Comparison of ENCODE assay signal across 21 mouse cellular contexts in genomic region chr7:75049751-75050150, GRCm38 (mm10).
DNase-seq lines count a peak whose midpoint lies in the region; ATAC-seq lines count a peak whose summit lies in the region.
"Had no signal": no experiment of that assay in that cellular context is flagged by ENCODE, and none has a peak within 500 bp of the region (broad histone marks: within the 10 kb centered on the region; RNA-seq: fewer than 3 reads in every experiment).

No protein-coding gene starts in this region.

- no peak overlapping the region for H3K4me3 ChIP-seq in heart, embryonic 11.5 days (ENCODE audit: low read depth, low read length)
- H3K4me3 ChIP-seq: forebrain, embryonic 13.5 days; hindbrain, embryonic 15.5 days; layer of hippocampus, adult 2 months; limb, embryonic 10.5 days; liver, embryonic 15.5 days; midbrain, embryonic 10.5 days; neural tube, embryonic 15.5 days had no signal

- H3K9ac ChIP-seq in heart, embryonic 11.5 days (ENCODE audit: low read depth, low read length), result no peak overlapping the region
- H3K9ac ChIP-seq: forebrain, embryonic 13.5 days; hindbrain, embryonic 15.5 days; liver, embryonic 15.5 days; neural tube, embryonic 15.5 days had no signal

- no peak for ATAC-seq in heart, embryonic 11.5 days (replicated peaks; ENCODE audit: insufficient number of reproducible peaks, low FRiP score, low TSS enrichment)
- ATAC-seq: CD4-positive, CD25-positive, alpha-beta regulatory T cell, adult 4 months; forebrain, embryonic 13.5 days had no signal

- H3K27ac ChIP-seq in heart, embryonic 11.5 days (ENCODE audit: low read depth, low read length), result no peak overlapping the region
- H3K27ac ChIP-seq: forebrain, embryonic 13.5 days; hindbrain, embryonic 15.5 days; layer of hippocampus, adult 2 months; limb, embryonic 10.5 days; liver, embryonic 15.5 days; midbrain, embryonic 10.5 days; neural tube, embryonic 15.5 days had no signal

- no peaks in the 10 kb centered on the region for H3K9me3 ChIP-seq in heart, embryonic 11.5 days (replicated peaks; ENCODE audit: control insufficient read depth, low read length)
- H3K9me3 ChIP-seq: forebrain, embryonic 13.5 days; hindbrain, embryonic 15.5 days; limb, embryonic 10.5 days; liver, embryonic 15.5 days; midbrain, embryonic 10.5 days; neural tube, embryonic 15.5 days had no signal

- no peaks in the 10 kb centered on the region for H3K36me3 ChIP-seq in heart, embryonic 11.5 days (ENCODE audit: control insufficient read depth, insufficient read depth, low read length)
- H3K36me3 ChIP-seq: hindbrain, embryonic 15.5 days; limb, embryonic 10.5 days; liver, embryonic 15.5 days; midbrain, embryonic 10.5 days; neural tube, embryonic 15.5 days had no signal

- 69% methylated on average over 5 of the region's 5 CpGs for WGBS in heart, embryonic 11.5 days (ENCODE audit: insufficient replicate concordance)

- H3K4me2 ChIP-seq in heart, embryonic 11.5 days, result no peak overlapping the region
- H3K4me2 ChIP-seq: forebrain, embryonic 13.5 days; hindbrain, embryonic 15.5 days; liver, embryonic 15.5 days; neural tube, embryonic 15.5 days had no signal

- DNase-seq in heart, adult 8-10 months (ENCODE audit: low spot score), result peak; percentile 13
- peak; percentile 1 for DNase-seq in kidney, postnatal 14 days
- no peak for DNase-seq in kidney, adult 9 months
- peak; percentile 1 to 2 for DNase-seq in heart, adult 9 months (ENCODE audit: low spot score in 2 of 2)
- peak; percentile 18 for DNase-seq in lung, postnatal 10 days
- no peak for DNase-seq in right cerebral cortex, adult 18-20 months
- DNase-seq: adrenal gland, postnatal 25 days; cerebellum, adult 9-10 months; gastrocnemius, postnatal 36 days; liver; thymus, adult 18-20 months; thymus, postnatal 36 days had no signal

- 0 out of 2 replicates have a peak, but pooled peaks cover 2% of the 10 kb centered on the region for H3K4me1 ChIP-seq in heart, embryonic 11.5 days (ENCODE audit: control insufficient read depth, insufficient read depth, low read length)
- H3K4me1 ChIP-seq: forebrain, embryonic 13.5 days; hindbrain, embryonic 15.5 days; limb, embryonic 10.5 days; liver, embryonic 15.5 days; midbrain, embryonic 10.5 days; neural tube, embryonic 15.5 days had no signal

- H3K27me3 ChIP-seq in heart, embryonic 11.5 days (ENCODE audit: control insufficient read depth, insufficient read depth, low read length), result no peaks in the 10 kb centered on the region
- H3K27me3 ChIP-seq: forebrain, embryonic 13.5 days; hindbrain, embryonic 15.5 days; liver, embryonic 15.5 days; neural tube, embryonic 15.5 days had no signal

Comparison
In these comparisons a context has a peak if more than half of its experiments do, and no peak if none do; other contexts are left out.
1. DNase-seq: peak in heart, adult 8-10 months (single experiment), kidney, postnatal 14 days (single experiment), heart, adult 9 months (2 of 2) and lung, postnatal 10 days (single experiment); none in kidney, adult 9 months (single experiment) and right cerebral cortex, adult 18-20 months (single experiment).